Mouse (Mus musculus) midbrain, embryonic 13.5 days (tissue): ENCODE measurements at regions not wholly inside any gene's neighbourhood (a gene's known extent, or its start where the extent isn't known, plus 50 kb on each side); places are given as distances from the start of the nearest gene placed in this dataset.

Experiments used
- ATAC-seq: fragments of 200-750 bp; cut with Nextera tagmentation; 2 replicates; pipeline ENCODE4 v1.8.0; 2017; ENCODE audit warnings: mild to moderate bottlenecking, moderate TSS enrichment, moderate library complexity
- H3K27ac ChIP-seq: fragments of 300-500 bp; sonication (generic); 2 replicates; pipeline ENCODE4 v1.5.1; 2015; ENCODE audit warnings: inconsistent platforms, mild to moderate bottlenecking, moderate library complexity
- H3K27me3 ChIP-seq: fragments of 300-500 bp; sonication (generic); 2 replicates; pipeline ENCODE4 v1.6.1; 2015; ENCODE audit warnings: mild to moderate bottlenecking, inconsistent platforms
- H3K36me3 ChIP-seq: fragments of 300-500 bp; sonication (generic); 2 replicates; pipeline ENCODE4 v1.6.1; 2015; ENCODE audit warnings: mild to moderate bottlenecking, inconsistent platforms
- H3K4me1 ChIP-seq: fragments of 300-500 bp; sonication (generic); replicated peaks from 2 replicates; pipeline ENCODE4 v1.6.1; 2015; ENCODE audit warnings: inconsistent platforms
- H3K4me2 ChIP-seq: fragments of 300-500 bp; sonication (generic); replicated peaks from 2 replicates; pipeline ENCODE4 v1.6.1; 2015; ENCODE audit warnings: moderate library complexity, mild to moderate bottlenecking, inconsistent platforms
- H3K4me3 ChIP-seq: fragments of 300-500 bp; sonication (generic); replicated peaks from 2 replicates; pipeline ENCODE4 v1.5.1; 2015; ENCODE audit warnings: mild to moderate bottlenecking, inconsistent platforms
- H3K9ac ChIP-seq: fragments of 300-500 bp; sonication (generic); replicated peaks from 2 replicates; pipeline ENCODE4 v1.6.1; 2015; ENCODE audit warnings: mild to moderate bottlenecking, inconsistent platforms
- H3K9me3 ChIP-seq: fragments of 300-500 bp; sonication (generic); 2 replicates; pipeline ENCODE4 v1.6.1; 2016; ENCODE audit warnings: mild to moderate bottlenecking, inconsistent platforms
- WGBS: fragments of 180-500 bp; shearing (Covaris S2); methylation state at CpG from one replicate; pipeline ENCODE4 v1.1.7; 2015; 5-methylcytosine and 5-hydroxymethylcytosine counted together

DNA sequence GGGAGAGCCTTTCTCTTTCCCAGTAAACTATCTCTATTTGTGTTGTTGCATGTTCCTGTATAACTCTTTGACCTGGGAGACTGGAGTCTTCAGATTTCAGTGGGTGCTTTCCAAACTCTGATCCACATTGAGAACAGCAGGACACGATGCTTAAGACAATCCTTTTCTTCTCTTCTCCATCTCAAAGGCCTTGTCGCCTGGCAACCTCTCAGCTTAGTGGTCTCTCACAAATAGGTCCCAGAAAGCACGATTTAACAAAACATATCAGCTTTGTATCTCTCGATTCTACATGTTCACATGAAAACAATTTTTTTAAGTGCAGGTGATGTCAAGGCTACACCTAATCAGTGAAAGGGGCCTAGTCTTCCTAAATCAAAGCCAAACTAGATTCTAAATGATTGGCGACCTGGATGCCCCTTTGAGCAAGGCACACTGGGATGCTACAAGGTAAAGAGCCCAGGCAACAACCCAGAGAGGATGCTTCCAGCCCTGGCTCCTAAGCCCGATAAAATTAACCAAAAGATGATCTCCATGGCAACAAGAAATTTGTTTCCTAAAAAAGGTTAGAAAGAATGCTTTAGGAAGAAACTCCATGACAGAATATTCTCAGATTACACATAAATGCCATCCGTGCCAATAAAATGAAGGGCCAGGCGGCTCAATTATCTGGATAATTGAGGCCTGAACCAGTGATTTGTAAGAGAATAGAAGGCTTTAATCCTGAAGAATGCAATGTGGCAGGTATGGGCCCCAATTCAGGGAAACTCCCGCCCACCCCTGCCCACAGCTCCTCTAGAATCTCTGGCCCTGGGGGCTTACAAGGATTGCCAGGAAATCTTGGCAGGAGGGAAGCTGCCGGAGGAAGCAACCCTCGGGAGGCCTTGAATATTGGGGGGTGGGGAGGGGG lies 157.8 kb downstream of the Mycn start:
- no peak overlapping the region for H3K9ac ChIP-seq
- H3K27ac ChIP-seq, result no peak overlapping the region
- no peak overlapping the region for H3K4me2 ChIP-seq
- peaks cover 4% of the 10 kb centered on the region; the same call in 1 of the 2 replicates for H3K9me3 ChIP-seq
- ATAC-seq, result no peak
- peaks cover 36% of the 10 kb centered on the region for H3K27me3 ChIP-seq
- H3K4me1 ChIP-seq, result peaks cover 35% of the 10 kb centered on the region
- H3K36me3 ChIP-seq, result no peaks in the 10 kb centered on the region
- WGBS, result 7% methylated on average over 11 of the region's 11 CpGs
- H3K4me3 ChIP-seq, result no peak overlapping the region

DNA sequence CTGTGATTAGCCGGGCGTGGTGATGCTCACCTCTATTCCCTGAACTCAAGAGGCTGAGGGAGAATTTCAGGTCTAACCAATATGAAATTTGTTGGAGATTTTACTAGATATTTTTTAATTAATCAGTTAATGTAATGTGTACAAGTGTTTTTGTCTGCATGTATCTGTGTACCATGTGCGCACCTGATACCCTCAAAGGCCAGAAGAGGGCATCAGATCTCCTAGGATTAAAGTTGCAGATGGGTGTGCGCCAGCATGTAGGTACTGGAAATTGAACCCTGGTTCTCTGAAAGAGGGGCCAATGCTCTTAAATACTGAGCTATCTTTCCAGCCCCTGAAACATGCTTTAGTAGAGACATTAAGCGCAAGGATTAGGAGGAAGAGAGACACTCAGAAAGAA lies 160.2 kb downstream of the Mycn start:
- ATAC-seq, result no peak
- H3K4me1 ChIP-seq, result peaks cover 15% of the 10 kb centered on the region
- no peak overlapping the region for H3K27ac ChIP-seq
- no peak overlapping the region for H3K9ac ChIP-seq
- H3K27me3 ChIP-seq, result peaks cover 15% of the 10 kb centered on the region
- peaks cover 4% of the 10 kb centered on the region; the same call in 1 of the 2 replicates for H3K9me3 ChIP-seq
- H3K4me3 ChIP-seq, result no peak overlapping the region
- no peak overlapping the region for H3K4me2 ChIP-seq
- 96% methylated on average over 5 of the region's 5 CpGs for WGBS
- H3K36me3 ChIP-seq, result no peaks in the 10 kb centered on the region

DNA sequence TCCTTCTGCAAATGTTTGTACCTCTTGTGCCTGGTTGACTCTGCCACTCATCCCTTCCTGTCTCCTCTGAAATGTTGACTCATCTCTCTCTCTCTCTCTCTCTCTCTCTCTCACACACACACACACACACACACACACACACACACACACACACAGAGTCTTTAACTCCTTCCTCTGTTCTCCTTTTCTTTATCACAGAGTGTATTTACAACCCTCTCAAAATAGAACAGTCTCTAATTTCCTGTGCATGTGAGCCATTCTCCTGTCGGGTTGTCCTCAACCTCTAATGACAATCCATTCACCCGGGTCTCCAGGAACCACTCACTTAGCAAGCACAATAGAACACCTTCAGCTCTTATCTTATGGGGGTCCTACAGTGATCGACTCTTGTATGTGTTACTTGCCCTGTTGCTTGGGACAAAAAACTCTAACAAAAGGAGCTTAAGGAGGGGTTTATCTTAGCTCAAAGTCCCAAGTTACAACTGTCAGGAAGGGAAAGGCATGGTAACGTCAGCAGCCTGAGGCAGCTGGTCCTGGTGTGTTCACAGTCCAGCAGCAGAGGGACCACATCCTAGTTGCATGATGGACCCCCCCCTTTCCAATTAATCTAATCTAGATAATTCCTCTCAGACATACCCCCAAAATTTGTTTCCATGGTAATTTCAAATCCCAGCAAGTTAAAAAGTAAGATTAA lies 163.0 kb downstream of the Mycn start:
- Histone ChIP-seq H3K4me3 (no peak overlapping the region), H3K9me3 (peaks cover 4% of the 10 kb centered on the region; the same call in 1 of the 2 replicates), H3K36me3 (no peaks in the 10 kb centered on the region), H3K4me1 (0 out of 2 replicates have a peak, but pooled peaks cover 4% of the 10 kb centered on the region), H3K4me2 (no peak overlapping the region), H3K9ac (no peak overlapping the region), H3K27me3 (peaks cover 7% of the 10 kb centered on the region; the same call in 1 of the 2 replicates), H3K27ac (no peak overlapping the region)
- WGBS, result 23% methylated on average over 4 of the region's 4 CpGs
- no peak for ATAC-seq

DNA sequence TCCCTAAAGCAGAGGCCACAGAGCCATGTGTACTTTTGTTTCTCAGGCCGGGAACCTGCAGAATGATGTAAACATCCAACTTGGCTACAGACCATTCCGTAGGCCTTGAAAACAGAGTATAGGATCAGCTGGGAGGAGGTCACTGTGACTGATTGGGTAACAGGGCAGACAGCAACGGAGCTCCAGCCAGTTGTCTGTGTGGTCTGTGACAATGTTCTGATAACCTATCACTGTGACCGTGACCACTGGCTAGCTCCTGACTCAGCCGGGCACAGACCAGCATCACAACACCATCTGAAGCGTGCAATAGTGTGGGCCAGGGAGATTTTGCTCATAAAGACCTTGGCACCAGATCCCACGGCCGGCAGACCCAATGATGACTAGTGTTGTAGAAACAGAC lies 164.3 kb downstream of the Mycn start:
- H3K4me1 ChIP-seq, result no peaks in the 10 kb centered on the region
- H3K9ac ChIP-seq, result no peak overlapping the region
- 0 out of 2 replicates have a peak, but pooled peaks cover 1% of the 10 kb centered on the region for H3K27me3 ChIP-seq
- no peak overlapping the region for H3K4me3 ChIP-seq
- H3K9me3 ChIP-seq, result peaks cover 4% of the 10 kb centered on the region; the same call in 1 of the 2 replicates
- no peak overlapping the region for H3K4me2 ChIP-seq
- ATAC-seq, result no peak
- no peak overlapping the region for H3K27ac ChIP-seq
- no peaks in the 10 kb centered on the region for H3K36me3 ChIP-seq
- WGBS, result 85% methylated on average over 8 of the region's 8 CpGs

DNA sequence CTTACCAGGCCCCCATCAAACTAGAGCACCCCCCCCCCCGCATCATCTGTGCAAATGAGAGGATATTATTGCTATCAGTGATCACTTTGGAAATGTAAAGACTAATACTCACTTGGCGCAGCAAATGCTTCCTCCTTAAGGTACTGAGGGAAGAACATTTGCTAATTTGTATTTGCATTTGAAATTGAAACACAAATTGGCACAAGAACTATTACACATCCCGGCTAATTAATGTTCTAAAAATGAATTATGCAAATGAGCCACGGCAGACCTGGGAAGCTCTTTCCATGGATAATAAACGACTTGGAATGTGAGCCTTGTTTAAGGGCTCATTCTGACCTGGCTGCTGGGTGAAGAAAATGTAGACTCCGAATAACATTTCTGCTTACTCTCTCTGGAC lies 164.9 kb downstream of the Mycn start:
- no peak overlapping the region for H3K4me3 ChIP-seq
- H3K27me3 ChIP-seq, result no peaks in the 10 kb centered on the region
- ATAC-seq, result no peak
- 74% methylated on average over 6 of the region's 6 CpGs for WGBS
- H3K27ac ChIP-seq, result no peak overlapping the region
- no peaks in the 10 kb centered on the region for H3K36me3 ChIP-seq
- H3K4me2 ChIP-seq, result no peak overlapping the region
- H3K9me3 ChIP-seq, result peaks cover 2% of the 10 kb centered on the region; the same call in 1 of the 2 replicates
- no peak overlapping the region for H3K9ac ChIP-seq
- no peaks in the 10 kb centered on the region for H3K4me1 ChIP-seq

DNA sequence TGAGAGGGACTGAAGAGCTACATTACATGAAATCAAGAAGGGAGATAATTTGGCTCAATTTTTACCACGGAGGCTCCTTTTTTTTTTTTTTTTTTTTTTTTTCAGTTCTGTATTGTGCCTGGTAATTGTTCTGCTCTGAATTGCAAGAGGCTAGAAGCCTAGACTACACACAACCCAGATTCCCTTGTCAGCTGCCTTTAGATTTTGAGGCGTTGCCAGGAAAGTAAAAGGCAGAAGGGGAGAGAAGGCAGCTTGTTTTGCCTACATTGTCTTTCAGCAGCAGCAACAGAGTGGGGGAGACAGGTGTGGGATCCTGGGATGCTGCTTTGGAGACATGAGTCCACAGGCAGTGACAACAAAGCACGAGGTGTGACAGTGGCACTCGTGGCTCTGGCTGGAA lies 170.7 kb downstream of the Mycn start:
- Histone ChIP-seq H3K9ac (no peak overlapping the region), H3K9me3 (no peaks in the 10 kb centered on the region), H3K27me3 (no peaks in the 10 kb centered on the region), H3K36me3 (no peaks in the 10 kb centered on the region), H3K4me3 (no peak overlapping the region), H3K4me2 (no peak overlapping the region), H3K4me1 (peaks cover 17% of the 10 kb centered on the region; the same call in 1 of the 2 replicates), H3K27ac (no peak overlapping the region)
- no peak for ATAC-seq
- 44% methylated on average over 4 of the region's 4 CpGs for WGBS

DNA sequence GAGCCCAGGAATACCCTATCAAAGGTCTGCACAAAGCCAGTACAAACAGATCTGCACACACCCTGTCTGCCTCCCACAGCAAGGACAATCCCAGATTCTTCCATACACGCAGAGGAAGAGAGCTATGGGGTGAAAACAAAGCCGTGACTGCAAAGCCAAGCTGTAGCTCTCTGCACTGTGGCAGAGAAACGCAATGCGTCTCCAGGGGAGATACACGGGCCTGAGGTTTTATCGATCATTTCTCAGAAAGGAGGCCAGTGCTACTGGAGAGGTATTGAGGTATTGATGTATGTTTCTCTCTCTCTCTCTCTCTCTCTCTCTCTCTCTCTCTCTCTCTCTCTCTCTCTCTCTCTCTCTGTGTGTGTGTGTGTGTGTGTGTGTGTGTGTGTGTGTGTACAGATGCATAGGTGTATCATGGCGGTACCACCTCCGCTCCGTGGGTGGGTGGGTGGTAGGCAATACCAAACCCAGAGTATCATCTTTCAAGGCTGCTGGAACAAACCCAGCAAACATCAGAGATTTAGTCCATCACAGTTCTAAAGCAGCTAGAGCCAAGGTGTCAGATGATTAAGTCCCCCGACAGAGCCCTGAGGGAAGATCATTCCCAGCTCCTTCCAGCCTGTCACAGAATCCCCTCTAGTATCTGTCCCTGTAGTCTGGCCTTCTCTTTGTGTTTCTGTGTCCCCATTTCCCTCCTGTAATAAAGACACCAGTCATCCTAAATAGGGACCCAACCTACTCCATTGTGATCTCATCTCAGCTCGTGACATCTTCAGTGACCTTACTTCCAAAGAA lies 175.0 kb downstream of the Mycn start:
- ATAC-seq, result peak; percentile 28; the same call in 1 of the 2 replicates
- peak overlapping the region; percentile 55 for H3K27ac ChIP-seq
- H3K4me3 ChIP-seq, result no peak overlapping the region
- no peak overlapping the region for H3K4me2 ChIP-seq
- no peaks in the 10 kb centered on the region for H3K27me3 ChIP-seq
- no peaks in the 10 kb centered on the region for H3K36me3 ChIP-seq
- H3K9ac ChIP-seq, result no peak overlapping the region
- WGBS, result 54% methylated on average over 11 of the region's 11 CpGs
- no peaks in the 10 kb centered on the region for H3K9me3 ChIP-seq
- H3K4me1 ChIP-seq, result peaks cover 25% of the 10 kb centered on the region

DNA sequence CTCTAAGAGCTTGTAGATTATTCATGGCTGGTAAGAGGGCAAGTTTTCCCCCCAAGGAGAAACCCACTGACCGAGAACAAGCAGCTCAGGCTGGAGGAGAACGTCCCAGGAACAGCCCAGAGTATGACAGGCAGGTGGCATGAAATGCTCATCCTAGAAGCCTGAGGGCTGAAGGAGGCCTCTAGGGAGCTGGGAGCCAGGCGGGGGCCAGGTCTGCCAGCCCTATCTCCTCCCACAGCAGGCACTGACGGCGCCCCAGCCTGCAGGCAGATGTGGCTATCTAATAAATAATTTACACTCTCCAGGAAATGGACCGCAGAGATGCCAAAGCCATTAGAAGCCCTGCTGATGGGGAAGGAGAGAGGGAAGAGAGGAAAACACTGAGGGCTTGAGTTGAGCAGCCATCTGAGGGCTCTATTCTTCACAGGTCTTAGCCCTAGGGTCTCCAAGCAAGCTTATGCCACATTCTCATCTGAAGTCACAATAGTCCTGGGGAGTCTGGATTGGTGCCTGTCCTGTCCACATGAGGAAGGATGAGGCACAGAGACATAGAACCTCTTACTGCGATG lies 176.1 kb downstream of the Mycn start:
- H3K9me3 ChIP-seq, result no peaks in the 10 kb centered on the region
- ATAC-seq, result peak; percentile 78
- no peak overlapping the region for H3K4me2 ChIP-seq
- WGBS, result 49% methylated on average over 7 of the region's 7 CpGs
- peak overlapping the region; percentile 55; the same call in 1 of the 2 replicates for H3K27ac ChIP-seq
- H3K4me1 ChIP-seq, result peaks cover 21% of the 10 kb centered on the region
- H3K36me3 ChIP-seq, result no peaks in the 10 kb centered on the region
- H3K27me3 ChIP-seq, result no peaks in the 10 kb centered on the region
- no peak overlapping the region for H3K9ac ChIP-seq
- H3K4me3 ChIP-seq, result no peak overlapping the region

DNA sequence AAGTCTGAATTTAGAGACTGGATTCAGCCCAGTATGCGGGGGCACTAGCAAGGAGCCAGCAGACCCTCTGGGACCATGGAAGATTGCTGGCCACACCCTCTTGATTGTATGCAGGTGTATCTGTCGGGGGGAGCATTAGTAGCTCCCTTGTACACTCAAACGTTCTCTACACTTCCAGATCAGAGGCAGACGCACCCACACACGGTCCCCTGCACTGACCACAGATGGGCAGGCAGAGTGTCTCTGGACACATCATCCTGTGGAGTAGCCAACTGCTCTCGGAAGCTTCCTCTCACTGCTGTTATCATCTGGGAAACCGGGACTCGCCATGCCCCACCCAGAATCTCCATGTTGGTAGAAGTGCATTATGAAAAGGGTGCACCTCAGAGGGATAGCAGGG lies 176.7 kb downstream of the Mycn start:
- Histone ChIP-seq H3K27ac (no peak overlapping the region), H3K9me3 (no peaks in the 10 kb centered on the region), H3K36me3 (no peaks in the 10 kb centered on the region), H3K4me3 (no peak overlapping the region), H3K4me2 (no peak overlapping the region), H3K4me1 (peaks cover 21% of the 10 kb centered on the region), H3K9ac (no peak overlapping the region), H3K27me3 (no peaks in the 10 kb centered on the region)
- ATAC-seq, result peak; percentile 12; the same call in 1 of the 2 replicates
- 86% methylated on average over 8 of the region's 8 CpGs for WGBS

DNA sequence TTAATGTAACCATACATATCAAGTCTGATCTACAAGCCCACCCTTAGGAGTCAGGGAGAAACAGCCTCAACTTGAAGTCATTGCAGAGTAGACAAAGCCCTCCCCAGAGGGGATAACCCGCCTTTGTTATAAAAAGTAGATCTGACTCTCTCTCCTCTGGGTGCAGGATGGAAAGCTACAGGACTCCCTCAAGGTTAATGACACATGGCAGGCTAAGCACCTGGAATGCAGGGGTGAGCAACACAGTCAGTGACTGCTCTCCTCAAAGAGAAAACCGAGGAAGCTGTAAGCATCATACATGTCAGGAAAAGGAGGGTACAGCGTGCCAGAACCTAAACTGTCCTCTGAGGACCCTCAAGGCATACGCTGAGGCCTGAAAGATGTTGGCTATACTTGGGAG lies 177.1 kb downstream of the Mycn start:
- H3K9ac ChIP-seq, result no peak overlapping the region
- H3K9me3 ChIP-seq, result no peaks in the 10 kb centered on the region
- no peaks in the 10 kb centered on the region for H3K27me3 ChIP-seq
- 81% methylated on average over 4 of the region's 4 CpGs for WGBS
- no peak overlapping the region for H3K27ac ChIP-seq
- no peak for ATAC-seq
- H3K36me3 ChIP-seq, result no peaks in the 10 kb centered on the region
- no peak overlapping the region for H3K4me2 ChIP-seq
- no peak overlapping the region for H3K4me3 ChIP-seq
- peaks cover 21% of the 10 kb centered on the region for H3K4me1 ChIP-seq

DNA sequence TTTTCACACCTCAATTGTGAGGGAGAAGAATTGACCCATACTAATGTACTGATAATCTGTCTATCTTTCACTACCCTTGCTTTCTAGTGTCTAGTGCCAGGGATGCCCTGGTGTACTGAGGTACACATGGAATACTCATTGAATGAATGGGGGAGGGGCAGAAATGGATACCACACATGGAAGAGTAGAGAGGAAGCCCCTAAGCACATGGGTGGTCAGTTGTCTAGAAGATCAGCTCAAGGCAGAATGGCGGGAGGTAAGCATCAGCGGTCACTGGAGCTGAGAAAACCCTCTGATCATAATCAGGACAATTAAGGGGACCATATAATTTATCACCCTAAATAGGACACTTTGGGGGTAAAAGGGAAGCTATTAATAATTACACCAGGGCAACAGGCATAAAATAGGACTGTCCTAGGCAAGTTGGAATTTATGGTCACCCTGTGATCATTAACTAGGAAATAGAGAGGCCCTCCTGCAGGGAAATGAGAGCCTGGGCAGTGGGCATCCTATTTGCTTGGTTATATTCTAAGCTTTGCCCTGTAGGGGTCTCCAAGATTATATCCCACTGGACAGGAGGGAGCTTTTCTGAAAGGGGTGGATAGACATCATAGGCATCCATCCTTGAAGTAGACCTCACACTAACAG lies 185.3 kb downstream of the Mycn start:
- H3K4me1 ChIP-seq, result peaks cover 6% of the 10 kb centered on the region; the same call in 1 of the 2 replicates
- no peaks in the 10 kb centered on the region for H3K9me3 ChIP-seq
- H3K9ac ChIP-seq, result no peak overlapping the region
- no peak overlapping the region for H3K27ac ChIP-seq
- H3K36me3 ChIP-seq, result no peaks in the 10 kb centered on the region
- H3K27me3 ChIP-seq, result no peaks in the 10 kb centered on the region; the same call in 1 of the 2 replicates
- WGBS, result 80% methylated on average over 2 of the region's 2 CpGs
- H3K4me2 ChIP-seq, result no peak overlapping the region
- no peak for ATAC-seq
- H3K4me3 ChIP-seq, result no peak overlapping the region
